8 mouse cellular contexts compared by ENCODE assay signal in the genomic region with DNA sequence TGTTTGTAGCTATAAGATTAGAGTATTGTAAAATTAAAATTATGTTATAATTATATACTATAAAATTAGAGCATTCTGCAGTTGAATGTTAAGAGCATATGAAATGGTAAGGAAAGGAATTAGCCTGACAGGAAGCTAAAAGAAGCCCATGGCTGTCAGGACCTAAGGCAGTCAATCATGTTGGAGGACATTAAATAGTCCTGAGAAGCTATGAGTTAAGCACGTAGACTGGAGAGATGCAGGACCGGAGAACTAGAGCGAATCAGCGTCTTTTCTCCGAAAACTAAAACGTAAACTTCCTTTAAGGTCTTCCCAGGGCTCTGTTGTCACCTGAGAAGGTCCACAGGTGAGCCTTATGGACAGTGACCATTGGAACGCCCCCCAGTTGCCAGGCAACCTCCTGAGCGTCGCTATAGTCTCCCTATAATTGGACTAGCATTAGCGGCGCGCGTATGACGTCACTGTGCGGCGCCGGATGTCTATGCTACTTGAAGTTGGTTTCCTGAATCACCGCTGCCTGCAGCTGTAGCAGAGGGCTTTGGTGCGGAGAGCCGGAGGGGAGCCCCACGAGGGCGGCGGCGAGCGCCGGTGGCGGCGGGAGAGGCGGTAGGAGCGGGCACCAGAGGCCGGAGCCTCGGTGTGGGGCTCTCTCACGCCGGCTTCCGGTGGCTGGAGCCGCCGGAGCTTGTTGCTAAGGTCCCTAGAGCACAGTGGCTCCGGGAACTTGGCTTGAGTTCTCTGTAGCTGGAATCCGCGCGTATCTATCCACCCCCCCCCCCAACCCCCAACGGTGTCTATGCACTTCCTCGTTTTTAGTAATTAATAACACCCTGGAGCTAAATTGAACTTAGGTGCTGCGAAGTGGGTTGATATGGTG. TPM values are rescaled to one million over a fixed set of nuclear protein-coding genes. Genes with fewer than 3 reads are reported as not detected.
DNase-seq lines count a peak whose midpoint lies in the region; ATAC-seq and TF ChIP-seq lines count a peak whose summit lies in the region.

No protein-coding gene starts in this region.

- peak overlapping the region; percentile 51 for H3K4me2 ChIP-seq in forebrain, embryonic 15.5 days (replicated peaks)

- peak; percentile 68; the same call in 1 of the 2 replicates for TF ChIP-seq POLR2A in lung, adult 2 months (IDR thresholded peaks at IDR 0.05; ENCODE audit: borderline replicate concordance, extremely low read depth, low read depth, low read length)

- peak overlapping the region; percentile 92 for H3K9ac ChIP-seq in ES-E14 (ENCODE audit: insufficient read depth, low read depth, low read length, poor library complexity, severe bottlenecking)
- H3K9ac ChIP-seq in forebrain, embryonic 15.5 days (replicated peaks) = peak overlapping the region; percentile 65

- no peak for TF ChIP-seq CTCF in lung, adult 2 months (IDR thresholded peaks at IDR 0.05; ENCODE audit: insufficient read depth, low read length)

- H3K4me3 ChIP-seq in ES-E14 (ENCODE audit: insufficient read depth in 1 of 2, low read depth in 1 of 2, low read length in 2 of 2, poor library complexity in 1 of 2, severe bottlenecking in 1 of 2) = peak overlapping the region; percentile 86 to 90
- H3K4me3 ChIP-seq in forebrain, embryonic 15.5 days = peak overlapping the region; percentile 82
- H3K4me3 ChIP-seq in lung, adult 2 months (replicated peaks; ENCODE audit: extremely low read depth, low read depth, low read length) = peak overlapping the region; percentile 67

- DNase-seq in ES-E14 (ENCODE audit: low read depth, low spot score) = peak; percentile 95
- peak; percentile 92 for DNase-seq in cerebellum, adult 11-12 months
- peak; percentile 85 for DNase-seq in heart, postnatal 25 days (ENCODE audit: low spot score)
- DNase-seq in layer of hippocampus, adult 18-20 months (ENCODE audit: low spot score in 2 of 2) = peak; percentile 92 to 97
- DNase-seq in lung, adult 2 months = peak; percentile 94
- peak; percentile 83 to 86 for DNase-seq in thymus, adult 18-20 months

- H3K27me3 ChIP-seq in forebrain, embryonic 15.5 days = no peaks in the 10 kb centered on the region

- intact Hi-C loops in heart, postnatal 25 days (cut with DNase I) = no loop called here

- WGBS in forebrain, embryonic 15.5 days = under 1% methylated on average over 44 of the region's 44 CpGs
- WGBS in lung, adult 2 months = under 1% methylated on average over 44 of the region's 44 CpGs

- peaks cover 4% of the 10 kb centered on the region for H3K36me3 ChIP-seq in ES-E14 (ENCODE audit: control insufficient read depth, insufficient read depth, low read length, poor library complexity, severe bottlenecking)
- H3K36me3 ChIP-seq in forebrain, embryonic 15.5 days = peaks cover 12% of the 10 kb centered on the region; the same call in 1 of the 2 replicates

- H3K4me1 ChIP-seq in ES-E14 (ENCODE audit: control insufficient read depth in 2 of 2, insufficient read depth in 2 of 2, low read length in 2 of 2, poor library complexity in 1 of 2) = no peaks in the 10 kb centered on the region
- peaks cover 10% of the 10 kb centered on the region for H3K4me1 ChIP-seq in forebrain, embryonic 15.5 days
- H3K4me1 ChIP-seq in lung, adult 2 months (ENCODE audit: control insufficient read depth, insufficient read depth, low read length) = no peaks in the 10 kb centered on the region; the same call in 1 of the 2 replicates

- H3K27ac ChIP-seq in ES-E14 (ENCODE audit: insufficient read depth, low read depth, low read length, poor library complexity, severe bottlenecking) = no peak overlapping the region
- peak overlapping the region; percentile 68 for H3K27ac ChIP-seq in forebrain, embryonic 15.5 days (replicated peaks)

- peak; percentile 100 for ATAC-seq in forebrain, embryonic 15.5 days (replicated peaks)
- ATAC-seq in neutrophil, adult 5-6 weeks (ENCODE audit: extremely low read depth, insufficient number of reproducible peaks, low FRiP score, poor library complexity, severe bottlenecking) = peak; percentile 100

- in situ Hi-C loops in ES-E14 (cut with MboI; ENCODE audit: low sequenced_read_pairs in 2 of 2, unreplicated experiment in 2 of 2) = no loop called here

- H3K9me3 ChIP-seq in ES-E14 (ENCODE audit: control insufficient read depth, insufficient read depth, low read depth, low read length) = no peaks in the 10 kb centered on the region
- no peaks in the 10 kb centered on the region for H3K9me3 ChIP-seq in forebrain, embryonic 15.5 days

TF ChIP-seq in ES-E14, 5 proteins besides CTCF, POLR2A, EP300 and RAD21:
- TF ChIP-seq CHD2 (IDR thresholded peaks at IDR 0.05; ENCODE audit: low read depth, low read length) (no peak), HCFC1 (IDR thresholded peaks at IDR 0.05; ENCODE audit: borderline replicate concordance, insufficient read depth, low read length) (peak; percentile 83)
TF ChIP-seq in ES-E14: peak in this region for 1.

RNA-seq across cellular contexts. Expression of a gene that starts 44.4 kb away (rescaled TPM):
- 10.2 and 10.5 TPM in 2 replicates for total RNA-seq in ES-E14 (2012; rRNA removed)
- polyA plus RNA-seq in forebrain, embryonic 15.5 days (2015; fragmentation: Nextera tagmentation; extraction: Ambion mirVana) = 18.2 and 21.9 TPM in 2 replicates
- 1 to 10 TPM; 5.5 to 5.7 TPM for total RNA-seq in heart, postnatal 25 days (2021)
- 10 to 100 TPM; 17.4 to 18.3 TPM for total RNA-seq in layer of hippocampus, adult 18-20 months (2021)
- 3.3 and 5.0 TPM in 2 replicates for polyA plus RNA-seq in lung, adult 2 months (2012; rRNA removed)
- 13.5 and 13.9 TPM in 2 replicates for total RNA-seq in neutrophil, adult 5-6 weeks (2017)
